Mouse (Mus musculus) stomach, embryonic 16.5 days (tissue): ENCODE measurements around the gene Gpc6. TPM values are rescaled to one million over a fixed set of nuclear protein-coding genes. Genes with fewer than 3 reads are reported as not detected.
A peak's percentile ranks its signal among the peaks of the same experiment; 100 is the strongest.

Source experiments
- ATAC-seq: fragments of 200-750 bp; cut with Nextera tagmentation; 2 replicates; pipeline ENCODE4 v1.8.0; 2017; ENCODE audit warnings: moderate number of reproducible peaks, moderate TSS enrichment; ENCODE audit not compliant: insufficient read depth, low FRiP score
- H3K27ac ChIP-seq: fragments of 300-500 bp; sonication (generic); 2 replicates; pipeline ENCODE4 v1.5.1; 2014; ENCODE audit warnings: low read length
- H3K27me3 ChIP-seq: fragments of 300-500 bp; sonication (generic); 2 replicates; pipeline ENCODE4 v1.6.1; 2014; ENCODE audit warnings: low read length, control low read depth, mixed read lengths; ENCODE audit not compliant: control insufficient read depth, insufficient read depth
- H3K36me3 ChIP-seq: fragments of 300-500 bp; sonication (generic); 2 replicates; pipeline ENCODE4 v1.6.1; 2014; ENCODE audit warnings: low read length; ENCODE audit not compliant: control insufficient read depth, insufficient read depth
- H3K4me1 ChIP-seq: fragments of 300-500 bp; sonication (generic); 2 replicates; pipeline ENCODE4 v1.6.1; 2014; ENCODE audit warnings: low read length, control low read depth, mixed read lengths; ENCODE audit not compliant: control insufficient read depth, insufficient read depth
- H3K4me2 ChIP-seq: fragments of 300-500 bp; sonication (generic); 2 replicates; pipeline ENCODE4 v1.6.1; 2014; ENCODE audit warnings: low read depth, low read length, mixed read lengths
- H3K4me3 ChIP-seq: fragments of 300-500 bp; sonication (generic); replicated peaks from 2 replicates; pipeline ENCODE4 v1.5.1; 2014; ENCODE audit warnings: mild to moderate bottlenecking, low read length
- H3K9ac ChIP-seq: fragments of 300-500 bp; sonication (generic); 2 replicates; pipeline ENCODE4 v1.6.1; 2014; ENCODE audit warnings: low read length
- H3K9me3 ChIP-seq: fragments of 300-500 bp; sonication (generic); replicated peaks from 2 replicates; pipeline ENCODE4 v1.6.1; 2016; ENCODE audit warnings: low read length, control low read depth; ENCODE audit not compliant: control insufficient read depth
- WGBS: fragments of 180-500 bp; shearing (Covaris S2); extraction: QIAGEN DNeasy Blood & Tissue Kit; methylation state at CpG from one replicate; pipeline ENCODE4 v1.1.7; 2014; 5-methylcytosine and 5-hydroxymethylcytosine counted together
- polyA plus RNA-seq: library from polyadenylated mRNA; unstranded; fragments of >200 nt; fragmentation: Nextera tagmentation; extraction: Ambion mirVana; gene quantifications from 2 replicates; pipeline ENCODE4 v1.2.1, GENCODE M21; 2015

The Gpc6 gene
- polyA plus RNA-seq, 1 experiment from 2014 or later: 46.7 TPM

DNA sequence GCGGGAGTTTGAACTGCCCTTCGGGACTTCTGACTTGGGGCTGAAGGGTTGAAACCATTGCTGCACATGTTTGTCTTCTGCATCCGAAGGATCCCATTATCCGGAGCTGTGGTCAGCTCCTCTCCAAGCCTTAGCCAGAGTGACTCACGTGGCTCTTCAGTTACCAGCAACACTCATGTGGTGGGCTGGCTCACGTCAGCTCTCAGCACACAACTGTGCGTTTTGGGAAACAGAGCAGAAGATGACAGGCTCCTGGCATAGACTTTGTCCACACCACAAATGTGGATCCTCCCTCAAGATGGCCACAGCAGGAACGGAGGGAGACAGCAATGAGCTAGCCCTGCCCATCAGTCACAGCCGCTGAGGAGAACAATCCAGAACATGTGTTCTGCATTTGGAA is 979.2 kb downstream of the Gpc6 start:
- WGBS: 66% methylated on average over 9 of the region's 9 CpGs
- Histone ChIP-seq H3K4me3 (no peak overlapping the region), H3K27ac (no peak overlapping the region), H3K9ac (no peak overlapping the region), H3K36me3 (no peaks in the 10 kb centered on the region), H3K27me3 (no peaks in the 10 kb centered on the region), H3K9me3 (no peaks in the 10 kb centered on the region), H3K4me2 (no peak overlapping the region), H3K4me1 (no peaks in the 10 kb centered on the region)
- no peak for ATAC-seq

DNA sequence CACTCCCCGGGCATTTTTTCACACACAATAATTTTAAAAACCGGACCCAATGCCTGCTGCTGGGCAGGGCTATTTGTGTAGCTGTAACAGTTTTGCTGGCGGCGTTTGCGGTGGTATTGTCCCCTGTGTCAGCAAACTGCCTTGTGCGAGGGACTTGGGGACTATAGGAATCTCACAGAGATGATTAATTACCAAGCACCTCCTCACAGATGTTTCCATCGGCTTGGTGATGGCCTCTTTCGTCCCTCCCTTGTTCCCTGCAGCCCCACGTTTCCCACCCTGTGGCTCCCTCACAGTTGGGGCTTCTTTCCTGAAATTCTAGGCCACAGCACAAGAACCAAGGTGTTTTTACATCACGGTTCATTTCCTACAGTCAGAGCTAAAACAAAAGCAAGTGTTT is 980.6 kb downstream of the Gpc6 start:
- Histone ChIP-seq H3K36me3 (no peaks in the 10 kb centered on the region), H3K27ac (no peak overlapping the region), H3K9ac (no peak overlapping the region), H3K9me3 (no peaks in the 10 kb centered on the region), H3K27me3 (no peaks in the 10 kb centered on the region), H3K4me3 (no peak overlapping the region), H3K4me1 (peaks cover 6% of the 10 kb centered on the region; the same call in 1 of the 2 replicates), H3K4me2 (no peak overlapping the region)
- ATAC-seq: no peak
- 42% methylated on average over 10 of the region's 10 CpGs for WGBS

DNA sequence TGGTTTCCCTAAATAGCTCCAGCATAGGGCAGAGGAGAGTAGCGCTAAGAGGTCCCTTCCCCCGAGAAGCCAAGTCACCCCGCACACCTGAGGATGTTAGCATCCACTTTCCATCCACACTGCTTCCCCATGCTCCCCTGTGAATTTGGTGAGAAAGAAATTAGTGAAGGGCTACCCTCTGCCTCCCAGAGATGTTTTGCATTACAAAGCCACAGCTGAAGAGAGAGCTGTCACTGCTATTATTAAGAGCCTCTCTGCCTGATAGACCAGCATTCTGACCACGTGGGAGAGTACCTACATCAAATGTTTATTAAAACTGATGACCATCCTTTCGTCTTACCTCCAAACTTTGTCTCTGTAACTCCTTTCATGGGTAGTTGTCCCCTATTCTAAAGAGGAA is 981.2 kb downstream of the Gpc6 start:
- Histone ChIP-seq H3K4me1 (peaks cover 7% of the 10 kb centered on the region; the same call in 1 of the 2 replicates), H3K27me3 (no peaks in the 10 kb centered on the region), H3K9ac (no peak overlapping the region), H3K9me3 (no peaks in the 10 kb centered on the region), H3K27ac (no peak overlapping the region), H3K4me2 (no peak overlapping the region), H3K36me3 (no peaks in the 10 kb centered on the region), H3K4me3 (no peak overlapping the region)
- no peak for ATAC-seq
- WGBS: 67% methylated on average over 5 of the region's 5 CpGs

DNA sequence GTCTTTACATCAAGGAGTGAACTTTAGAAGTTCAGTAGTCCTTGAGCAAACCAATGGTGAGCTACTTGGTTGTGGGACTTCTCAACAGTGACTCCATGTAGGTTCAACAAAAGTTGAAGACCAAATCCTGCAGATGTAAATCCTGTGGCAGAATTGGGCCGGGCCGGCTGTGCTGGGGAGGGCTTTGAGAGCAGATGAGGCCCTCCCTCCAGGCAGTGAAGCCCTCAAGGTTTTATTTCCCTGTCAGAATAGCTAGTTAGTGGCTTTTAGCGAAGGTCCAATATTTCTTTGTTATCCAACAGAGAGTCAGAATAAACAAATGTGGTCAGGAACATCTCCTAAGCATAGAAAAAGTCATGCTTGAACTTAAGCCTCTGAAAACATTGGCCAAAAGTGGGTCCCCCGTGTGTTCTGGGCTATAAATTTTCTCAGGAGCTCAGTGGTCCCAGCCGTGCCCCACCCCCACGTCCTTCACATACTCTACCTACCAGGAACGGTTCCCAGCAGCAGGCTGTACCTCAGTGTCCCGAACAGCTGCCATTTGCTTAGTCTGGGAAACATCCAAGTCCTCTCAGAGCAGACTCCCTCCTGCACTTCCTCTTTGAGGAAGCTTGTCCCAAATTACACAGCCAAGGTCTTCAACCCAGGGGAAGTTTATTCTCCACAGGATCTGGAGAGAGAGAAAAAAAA is 983.3 kb downstream of the Gpc6 start:
- Histone ChIP-seq H3K36me3 (no peaks in the 10 kb centered on the region), H3K4me1 (peaks cover 7% of the 10 kb centered on the region), H3K4me3 (no peak overlapping the region), H3K27ac (peak overlapping the region; percentile 53; the same call in 1 of the 2 replicates), H3K9me3 (no peaks in the 10 kb centered on the region), H3K27me3 (no peaks in the 10 kb centered on the region), H3K9ac (no peak overlapping the region), H3K4me2 (no peak overlapping the region)
- WGBS: 34% methylated on average over 8 of the region's 8 CpGs
- no peak for ATAC-seq

DNA sequence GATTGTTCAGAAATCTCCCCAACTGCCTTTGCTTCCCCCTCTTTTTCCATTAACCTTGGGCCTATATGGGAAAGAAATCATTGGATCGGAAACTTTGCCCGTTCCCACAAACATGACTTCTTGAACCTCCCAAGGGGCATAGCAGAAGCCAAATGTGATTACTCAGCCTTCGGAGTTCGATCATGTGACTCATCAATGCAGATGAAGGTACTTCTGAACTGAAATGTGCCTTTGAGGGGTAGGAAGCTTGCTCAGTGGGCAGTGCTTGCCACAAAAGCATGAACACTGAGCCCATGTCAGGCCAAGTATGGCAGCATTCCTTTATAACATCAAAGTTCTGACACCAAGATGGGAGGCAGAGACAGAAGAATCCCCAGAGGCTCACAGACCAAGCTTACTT is 983.9 kb downstream of the Gpc6 start:
- no peaks in the 10 kb centered on the region for H3K36me3 ChIP-seq
- no peak overlapping the region for H3K9ac ChIP-seq
- H3K27ac ChIP-seq: peak overlapping the region; percentile 31; the same call in 1 of the 2 replicates
- 67% methylated on average over 4 of the region's 4 CpGs for WGBS
- no peaks in the 10 kb centered on the region for H3K9me3 ChIP-seq
- H3K27me3 ChIP-seq: no peaks in the 10 kb centered on the region
- ATAC-seq: no peak
- no peak overlapping the region for H3K4me2 ChIP-seq
- H3K4me1 ChIP-seq: peaks cover 12% of the 10 kb centered on the region
- H3K4me3 ChIP-seq: no peak overlapping the region

DNA sequence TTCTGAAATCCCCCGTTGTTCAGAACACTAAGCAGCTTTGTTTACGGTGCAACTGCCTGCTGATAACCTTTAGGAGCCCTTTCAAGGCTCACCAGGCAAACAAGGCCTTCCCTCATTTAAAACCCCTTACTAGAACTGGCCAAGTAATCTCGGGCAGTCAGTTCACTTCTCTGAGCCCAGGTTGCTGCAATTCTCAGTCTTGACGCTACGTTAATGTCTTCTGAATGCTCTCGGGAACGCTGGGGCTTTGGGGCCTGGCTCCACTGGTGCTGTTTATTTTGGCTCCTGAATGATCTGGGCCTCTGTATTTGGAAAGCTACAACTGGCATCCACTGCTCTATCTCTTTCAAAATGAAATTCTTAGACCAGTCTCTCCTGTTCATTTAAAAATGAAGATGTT is 985.2 kb downstream of the Gpc6 start:
- H3K4me1 ChIP-seq: peaks cover 12% of the 10 kb centered on the region
- H3K36me3 ChIP-seq: no peaks in the 10 kb centered on the region

DNA sequence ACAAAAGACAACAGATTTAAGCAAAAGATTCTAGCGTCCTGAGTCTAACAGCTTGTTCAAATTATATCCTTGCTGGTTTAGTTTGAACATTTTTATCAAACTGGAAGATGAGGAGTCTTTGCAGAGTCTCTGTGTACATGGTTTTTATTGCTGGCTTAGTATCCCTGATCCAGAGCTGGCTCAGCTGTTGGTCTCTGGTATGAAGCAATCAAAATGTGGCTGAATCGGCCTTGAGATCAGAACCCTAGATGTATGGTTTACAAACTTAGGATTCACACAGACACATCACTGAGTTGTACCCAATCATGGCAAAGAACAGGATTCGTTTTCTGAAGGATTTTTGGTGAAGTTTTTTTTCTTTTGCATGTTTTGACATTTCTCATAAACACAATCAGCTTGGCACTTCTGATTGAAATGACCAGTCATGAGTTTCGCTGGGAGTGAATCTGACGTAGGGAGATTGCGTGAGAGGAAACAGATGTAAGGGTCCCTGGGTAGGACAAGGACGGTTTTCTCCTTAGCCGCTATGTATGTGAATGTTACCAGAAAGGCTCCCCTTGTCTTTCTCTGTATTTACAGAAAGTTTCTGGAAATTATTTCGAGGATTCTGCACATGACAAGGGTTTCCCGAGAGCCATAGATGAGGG is 987.6 kb downstream of the Gpc6 start:
- no peaks in the 10 kb centered on the region for H3K9me3 ChIP-seq
- no peak overlapping the region for H3K9ac ChIP-seq
- no peaks in the 10 kb centered on the region for H3K36me3 ChIP-seq
- H3K27ac ChIP-seq: peak overlapping the region; percentile 66
- ATAC-seq: no peak
- no peaks in the 10 kb centered on the region for H3K27me3 ChIP-seq
- H3K4me2 ChIP-seq: no peak overlapping the region
- 64% methylated on average over 10 of the region's 10 CpGs for WGBS
- peaks cover 12% of the 10 kb centered on the region for H3K4me1 ChIP-seq
- no peak overlapping the region for H3K4me3 ChIP-seq

More for the DNA sequence above, 985.2 kb downstream of the Gpc6 start:
- Histone ChIP-seq H3K9ac (no peak overlapping the region), H3K4me3 (no peak overlapping the region), H3K27me3 (no peaks in the 10 kb centered on the region), H3K27ac (no peak overlapping the region), H3K4me2 (no peak overlapping the region), H3K9me3 (no peaks in the 10 kb centered on the region)
- no peak for ATAC-seq
- 30% methylated on average over 7 of the region's 7 CpGs for whole genome bisulfite sequencing

DNA sequence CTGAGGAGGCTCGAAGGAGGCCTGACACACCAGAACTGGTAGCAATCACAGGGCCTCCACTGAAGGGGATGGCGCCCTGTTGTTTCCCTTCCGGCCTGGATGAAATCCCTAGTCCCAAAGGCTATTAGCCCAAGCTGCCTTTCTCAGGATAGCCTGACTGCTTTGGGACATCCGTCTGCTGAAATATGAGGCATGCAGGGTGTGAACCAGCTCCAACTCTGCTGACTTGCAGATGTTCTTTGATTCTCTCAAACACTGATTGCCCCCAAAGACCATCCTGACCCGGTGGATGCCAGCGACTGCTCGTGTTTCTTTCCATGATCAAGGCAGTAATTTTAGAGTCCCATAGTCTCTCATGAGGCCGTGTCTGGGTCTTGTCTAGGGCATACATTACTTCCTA is 991.5 kb downstream of the Gpc6 start:
- Histone ChIP-seq H3K4me1 (peaks cover 5% of the 10 kb centered on the region; the same call in 1 of the 2 replicates), H3K27me3 (no peaks in the 10 kb centered on the region), H3K4me2 (no peak overlapping the region), H3K36me3 (no peaks in the 10 kb centered on the region), H3K27ac (no peak overlapping the region), H3K9ac (no peak overlapping the region), H3K4me3 (no peak overlapping the region), H3K9me3 (no peaks in the 10 kb centered on the region)
- no peak for ATAC-seq
- 82% methylated on average over 8 of the region's 8 CpGs for WGBS

DNA sequence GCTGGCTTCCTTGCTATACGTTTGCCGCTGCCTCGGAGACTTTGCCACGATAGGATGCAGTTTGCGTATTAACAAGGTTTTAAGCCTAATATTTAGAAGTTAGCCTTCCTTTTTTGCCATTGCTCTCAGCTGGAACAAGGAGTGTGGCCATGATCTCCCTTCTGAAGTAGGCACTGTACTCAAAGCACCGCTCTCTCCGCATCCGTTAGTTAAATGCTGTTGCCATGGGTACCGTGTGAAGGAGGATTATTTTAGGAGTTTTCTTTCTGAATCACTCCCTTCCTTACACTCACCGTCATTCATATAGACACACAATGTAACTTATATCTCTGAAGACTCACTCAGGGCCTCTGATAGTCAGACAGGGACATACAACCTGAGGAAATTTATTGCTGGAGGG is 993.6 kb downstream of the Gpc6 start:
- Histone ChIP-seq H3K9me3 (no peaks in the 10 kb centered on the region), H3K27me3 (no peaks in the 10 kb centered on the region), H3K9ac (no peak overlapping the region), H3K4me3 (no peak overlapping the region), H3K4me2 (no peak overlapping the region), H3K36me3 (no peaks in the 10 kb centered on the region), H3K4me1 (peaks cover 1% of the 10 kb centered on the region; the same call in 1 of the 2 replicates), H3K27ac (no peak overlapping the region)
- WGBS: 93% methylated on average over 10 of the region's 10 CpGs
- no peak for ATAC-seq
